ENCODE assay signal across 27 mouse cellular contexts in the genomic region with DNA sequence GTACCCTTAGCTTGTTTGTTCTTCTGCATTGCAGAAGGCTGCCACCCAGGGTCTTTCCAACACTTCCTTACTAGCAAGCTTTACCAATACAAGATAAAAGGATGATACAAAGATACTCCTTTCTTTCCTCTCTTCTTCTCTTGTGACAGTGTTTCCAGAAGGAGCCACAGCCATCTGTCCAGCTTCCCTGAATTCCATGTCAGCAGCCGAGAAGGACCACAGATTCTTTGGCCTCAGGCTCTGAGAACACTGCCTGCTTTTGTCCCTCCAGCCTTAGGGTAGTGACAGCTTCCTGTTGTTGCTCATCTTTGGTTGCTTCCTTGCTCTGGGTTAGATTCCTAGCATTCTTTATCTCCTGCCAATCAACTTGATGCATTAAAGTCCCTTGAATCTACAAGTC.
A peak's percentile ranks its signal among the peaks of the same experiment; 100 is the strongest.
DNase-seq lines count a peak whose midpoint lies in the region; ATAC-seq and TF ChIP-seq lines count a peak whose summit lies in the region.
"Had no signal": no experiment of that assay in that cellular context is flagged by ENCODE, and none has a peak within 500 bp of the region (broad histone marks: within the 10 kb centered on the region; RNA-seq: fewer than 3 reads in every experiment).

No protein-coding gene starts in this region.

- WGBS in kidney, adult 2 months, result 36% methylated on average over 1 of the region's 1 CpGs
- 29% methylated on average over 1 of the region's 1 CpGs for WGBS in lung, postnatal 0 days

- TF ChIP-seq CTCF in kidney, adult 2 months (conservative IDR thresholded peaks at IDR 0.05; ENCODE audit: insufficient read depth, insufficient read length, low read depth, low read length), result no peak
- no peak for TF ChIP-seq CTCF in lung, postnatal 0 days (IDR thresholded peaks at IDR 0.05)

- H3K9me3 ChIP-seq in lung, postnatal 0 days (ENCODE audit: low read length), result no peaks in the 10 kb centered on the region
- H3K9me3 ChIP-seq: heart, embryonic 10.5 days; heart, embryonic 15.5 days had no signal

- no peak overlapping the region for H3K27ac ChIP-seq in kidney, adult 2 months (ENCODE audit: insufficient read depth, low read depth, low read length)
- no peak overlapping the region for H3K27ac ChIP-seq in lung, postnatal 0 days (ENCODE audit: low read length)
- H3K27ac ChIP-seq: forebrain, embryonic 13.5 days; heart, embryonic 10.5 days; heart, embryonic 15.5 days; hindbrain, postnatal 0 days; liver, embryonic 14.5 days had no signal

- H3K4me2 ChIP-seq in lung, postnatal 0 days (replicated peaks; ENCODE audit: low read depth, low read length), result no peak overlapping the region
- H3K4me2 ChIP-seq: forebrain, embryonic 13.5 days; heart, embryonic 15.5 days; midbrain, embryonic 11.5 days had no signal

- DNase-seq in kidney, adult 2 months, result peak; percentile 15
- no peak for DNase-seq in kidney, postnatal 25 days
- DNase-seq in lung, postnatal 0 days (ENCODE audit: low spot score), result peak; percentile 31
- no peak for DNase-seq in lung, postnatal 4 days
- DNase-seq in ZHBTc4 (ENCODE audit: low read depth, low spot score), result peak; percentile 2
- peak; percentile 9 for DNase-seq in embryo, embryonic 9.5 days (ENCODE audit: extremely low spot score)
- DNase-seq in frontal cortex, postnatal 10 days (ENCODE audit: low spot score in 2 of 2), result no peak
- DNase-seq in gastrocnemius, postnatal 10 days, result no peak
- DNase-seq: adrenal gland, postnatal 10 days; cerebellum, adult 8-10 months; cerebellum, postnatal 25 days; gastrocnemius, postnatal 25 days; heart, adult 11 months; liver; lung, adult 2 months; lung, postnatal 14 days; right cerebral cortex, postnatal 4 days; thymus, postnatal 4 days had no signal

- H3K9ac ChIP-seq in lung, postnatal 0 days (replicated peaks; ENCODE audit: low read depth), result no peak overlapping the region
- H3K9ac ChIP-seq: forebrain, embryonic 13.5 days; heart, embryonic 15.5 days; liver, embryonic 14.5 days had no signal

- no peak for ATAC-seq in lung, postnatal 0 days
- ATAC-seq: CD4-positive, CD25-positive, alpha-beta regulatory T cell, adult 4 months; forebrain, embryonic 13.5 days; hindbrain, postnatal 0 days; intestine, postnatal 0 days; midbrain, embryonic 16.5 days had no signal

- no peaks in the 10 kb centered on the region for H3K36me3 ChIP-seq in kidney, adult 2 months (ENCODE audit: control insufficient read depth, insufficient read depth, low read length)
- no peaks in the 10 kb centered on the region for H3K36me3 ChIP-seq in lung, postnatal 0 days (ENCODE audit: insufficient read depth, low read length)
- H3K36me3 ChIP-seq: heart, embryonic 10.5 days; heart, embryonic 15.5 days had no signal

- no peak for TF ChIP-seq EP300 in lung, postnatal 0 days (IDR thresholded peaks at IDR 0.05)

- no peaks in the 10 kb centered on the region for H3K4me1 ChIP-seq in kidney, adult 2 months (ENCODE audit: control insufficient read depth, insufficient read depth, low read length)
- H3K4me1 ChIP-seq in lung, postnatal 0 days (ENCODE audit: insufficient read depth, low read depth, low read length), result no peaks in the 10 kb centered on the region; the same call in 1 of the 2 replicates
- H3K4me1 ChIP-seq: forebrain, embryonic 13.5 days; heart, embryonic 10.5 days; heart, embryonic 15.5 days had no signal

- no peak overlapping the region for H3K4me3 ChIP-seq in kidney, adult 2 months (ENCODE audit: insufficient read depth, low read depth, low read length)
- H3K4me3 ChIP-seq in lung, postnatal 0 days (ENCODE audit: low read depth, low read length), result no peak overlapping the region
- H3K4me3 ChIP-seq: forebrain, embryonic 13.5 days; heart, embryonic 10.5 days; heart, embryonic 15.5 days had no signal

- no peaks in the 10 kb centered on the region for H3K27me3 ChIP-seq in kidney, adult 2 months (replicated peaks; ENCODE audit: control insufficient read depth, insufficient read depth, low read length)
- no peaks in the 10 kb centered on the region for H3K27me3 ChIP-seq in lung, postnatal 0 days (replicated peaks; ENCODE audit: insufficient read depth, low read length)
- H3K27me3 ChIP-seq: forebrain, embryonic 13.5 days; heart, embryonic 15.5 days had no signal

- TF ChIP-seq POLR2A in kidney, adult 2 months (IDR thresholded peaks at IDR 0.05; ENCODE audit: low read depth, low read length), result no peak

Comparison
In these comparisons a context has a peak if more than half of its experiments do, and no peak if none do; other contexts are left out.
1. DNase-seq: peak in kidney, adult 2 months (single experiment), lung, postnatal 0 days (single experiment), ZHBTc4 (single experiment) and embryo, embryonic 9.5 days (single experiment); none in kidney, postnatal 25 days (0 of 2), lung, postnatal 4 days (0 of 2), frontal cortex, postnatal 10 days (0 of 2) and gastrocnemius, postnatal 10 days (single experiment).